In the genomic region with DNA sequence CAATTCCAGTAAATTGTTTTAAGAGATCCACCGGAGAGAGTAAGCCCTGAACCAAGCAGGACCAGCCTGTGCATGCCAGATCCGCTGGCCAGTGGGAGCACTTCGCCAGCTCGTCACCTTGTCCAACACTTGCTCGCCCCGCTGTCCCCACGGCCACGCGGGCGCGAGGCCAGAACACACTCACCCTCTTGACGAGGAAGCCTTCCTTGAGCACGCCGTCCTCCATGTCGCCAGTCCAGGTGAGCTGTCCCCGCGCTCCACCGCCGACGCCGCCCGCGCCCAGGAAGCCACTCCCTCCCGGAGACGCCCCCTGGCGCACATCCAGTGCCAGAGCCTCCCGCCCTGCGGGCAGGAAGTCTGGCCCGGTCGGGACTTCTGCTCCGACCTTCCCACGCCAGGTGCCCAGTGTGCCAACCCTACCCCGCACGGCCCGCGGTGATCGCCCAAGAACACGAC, we compare ENCODE assay signal across 8 mouse cellular contexts. TPM values are rescaled to one million over a fixed set of nuclear protein-coding genes. Genes with fewer than 3 reads are reported as not detected.
A peak's percentile ranks its signal among the peaks of the same experiment; 100 is the strongest.
DNase-seq lines count a peak whose midpoint lies in the region; ATAC-seq and TF ChIP-seq lines count a peak whose summit lies in the region.

A gene (minus strand): TSS at position 258 of the 456 bp plus-strand sequence.

- peak within 1 kb of the TSS; percentile 73 for H3K9ac ChIP-seq in MEL (ENCODE audit: control insufficient read depth, low read depth, low read length, poor library complexity, severe bottlenecking)
- peak within 1 kb of the TSS; percentile 61 for H3K9ac ChIP-seq in forebrain, embryonic 13.5 days
- H3K9ac ChIP-seq in hindbrain, postnatal 0 days (replicated peaks; ENCODE audit: low read length), result peak within 1 kb of the TSS; percentile 38
- H3K9ac ChIP-seq in liver, embryonic 13.5 days, result peak within 1 kb of the TSS; percentile 88

- WGBS in forebrain, embryonic 13.5 days, result 2% methylated on average over 38 of the region's 38 CpGs
- WGBS in hindbrain, postnatal 0 days, result 3% methylated on average over 38 of the region's 38 CpGs
- 5% methylated on average over 38 of the region's 38 CpGs for whole genome bisulfite sequencing in liver, embryonic 13.5 days (ENCODE audit: insufficient replicate concordance)

- no peak for TF ChIP-seq EP300 in MEL (IDR thresholded peaks at IDR 0.05; ENCODE audit: low read depth in 1 of 2, low read length in 2 of 2)

- peak; percentile 77 for DNase-seq in MEL (ENCODE audit: low read depth, low spot score)
- peak; percentile 72 for DNase-seq in c-Kit-positive CD71-positive TER-119-positive erythroid progenitor cells, embryonic 14.5 days (ENCODE audit: low spot score)
- DNase-seq in hindbrain, postnatal 0 days (ENCODE audit: low spot score), result peak; percentile 54
- DNase-seq in liver, embryonic 13.5 days, result peak; percentile 82
- peak; percentile 11 to 38 for DNase-seq in natural killer cell, adult 2 months (ENCODE audit: low spot score in 2 of 2)
- peak; percentile 74 for DNase-seq in testis, postnatal 14 days (ENCODE audit: low spot score)
- no peak for DNase-seq in left cerebral cortex, adult 11 months (ENCODE audit: low spot score)

- TF ChIP-seq POLR2A in MEL (IDR thresholded peaks at IDR 0.05; ENCODE audit: control insufficient read depth in 1 of 2, insufficient read depth in 1 of 2, low read depth in 1 of 2, low read length in 2 of 2, poor library complexity in 1 of 2), result peak in 1 of 2 experiments; percentile 38; a peak in 1 of 4 replicates

- H3K79me2 ChIP-seq in MEL (ENCODE audit: control insufficient read depth, insufficient read depth, low read length, poor library complexity), result no peaks in the 10 kb centered on the region; the same call in 1 of the 2 replicates

- peaks cover 0 to 10% of the 10 kb centered on the region in 2 experiments; a peak in 2 of 4 replicates for H3K36me3 ChIP-seq in MEL (ENCODE audit: control insufficient read depth in 1 of 2, insufficient read depth in 2 of 2, low read length in 2 of 2)
- no peaks in the 10 kb centered on the region for H3K36me3 ChIP-seq in forebrain, embryonic 13.5 days (ENCODE audit: poor library complexity, severe bottlenecking)
- no peaks in the 10 kb centered on the region for H3K36me3 ChIP-seq in hindbrain, postnatal 0 days (ENCODE audit: insufficient read depth, low read length)
- peaks cover 8% of the 10 kb centered on the region for H3K36me3 ChIP-seq in liver, embryonic 13.5 days

- peaks cover 3 to 19% of the 10 kb centered on the region in 2 experiments for H3K4me1 ChIP-seq in MEL (ENCODE audit: control insufficient read depth in 1 of 2, insufficient read depth in 2 of 2, low read length in 2 of 2)
- H3K4me1 ChIP-seq in forebrain, embryonic 13.5 days, result peaks cover 16% of the 10 kb centered on the region
- H3K4me1 ChIP-seq in hindbrain, postnatal 0 days (ENCODE audit: insufficient read depth, low read length), result peaks cover 12% of the 10 kb centered on the region; the same call in 1 of the 2 replicates
- H3K4me1 ChIP-seq in liver, embryonic 13.5 days (replicated peaks), result peaks cover 70% of the 10 kb centered on the region

- peak in 2 of 3 experiments; percentile 10 to 37; a peak in 3 of 6 replicates for TF ChIP-seq CTCF in MEL (IDR thresholded peaks at IDR 0.05 in 2 of 3, conservative IDR thresholded peaks at IDR 0.05 in 1 of 3; ENCODE audit: control insufficient read depth in 1 of 3, insufficient read depth in 1 of 3, low read depth in 2 of 3, low read length in 3 of 3, poor library complexity in 1 of 3, severe bottlenecking in 1 of 3)
- TF ChIP-seq CTCF in hindbrain, postnatal 0 days (IDR thresholded peaks at IDR 0.05; ENCODE audit: low read depth), result peak; percentile 41

- peak within 1 kb of the TSS; percentile 75 to 91 for H3K4me3 ChIP-seq in MEL (ENCODE audit: control insufficient read depth in 1 of 2, insufficient read depth in 1 of 2, low read depth in 2 of 2, low read length in 2 of 2)
- peak within 1 kb of the TSS; percentile 47 for H3K4me3 ChIP-seq in forebrain, embryonic 13.5 days
- H3K4me3 ChIP-seq in hindbrain, postnatal 0 days (ENCODE audit: low read length), result peak within 1 kb of the TSS; percentile 46
- peak within 1 kb of the TSS; percentile 76 for H3K4me3 ChIP-seq in liver, embryonic 13.5 days (replicated peaks)

- H3K27me3 ChIP-seq in MEL (ENCODE audit: control insufficient read depth in 1 of 2, insufficient read depth in 2 of 2, low read length in 2 of 2), result no peaks in the 10 kb centered on the region
- peaks cover 50% of the 10 kb centered on the region for H3K27me3 ChIP-seq in forebrain, embryonic 13.5 days
- H3K27me3 ChIP-seq in hindbrain, postnatal 0 days (ENCODE audit: insufficient read depth, low read length), result peaks cover 9% of the 10 kb centered on the region
- peaks cover 17% of the 10 kb centered on the region; the same call in 1 of the 2 replicates for H3K27me3 ChIP-seq in liver, embryonic 13.5 days

- no peaks in the 10 kb centered on the region for H3K9me3 ChIP-seq in MEL (replicated peaks; ENCODE audit: insufficient read depth, low read length)
- no peaks in the 10 kb centered on the region for H3K9me3 ChIP-seq in forebrain, embryonic 13.5 days (replicated peaks)
- no peaks in the 10 kb centered on the region for H3K9me3 ChIP-seq in hindbrain, postnatal 0 days (ENCODE audit: low read length)
- peaks cover 7% of the 10 kb centered on the region for H3K9me3 ChIP-seq in liver, embryonic 13.5 days (replicated peaks)

- no peak within 1 kb of the TSS for H3K27ac ChIP-seq in MEL (ENCODE audit: control insufficient read depth, low read depth, low read length)
- H3K27ac ChIP-seq in forebrain, embryonic 13.5 days, result no peak within 1 kb of the TSS
- no peak within 1 kb of the TSS for H3K27ac ChIP-seq in hindbrain, postnatal 0 days
- peak within 1 kb of the TSS; percentile 78 for H3K27ac ChIP-seq in liver, embryonic 13.5 days

- peak within 1 kb of the TSS; percentile 89 for H3K4me2 ChIP-seq in forebrain, embryonic 13.5 days
- peak within 1 kb of the TSS; percentile 90 for H3K4me2 ChIP-seq in hindbrain, postnatal 0 days (ENCODE audit: low read depth, low read length)
- H3K4me2 ChIP-seq in liver, embryonic 13.5 days, result peak within 1 kb of the TSS; percentile 81

- peak; percentile 59; the same call in 1 of the 2 replicates for ATAC-seq in forebrain, embryonic 13.5 days
- peak; percentile 66 for ATAC-seq in hindbrain, postnatal 0 days
- peak; percentile 52 for ATAC-seq in liver, embryonic 13.5 days (ENCODE audit: low read depth)

- TF ChIP-seq RAD21 in MEL (IDR thresholded peaks at IDR 0.05; ENCODE audit: low read depth, low read length), result no peak

TF ChIP-seq in MEL, 35 proteins besides CTCF, POLR2A, EP300 and RAD21:
- TF ChIP-seq TCF12 (IDR thresholded peaks at IDR 0.05; ENCODE audit: low read depth, low read length), result no peak
- TF ChIP-seq MYB (IDR thresholded peaks at IDR 0.05; ENCODE audit: low read depth, low read length), result no peak
- TF ChIP-seq TBP (IDR thresholded peaks at IDR 0.05; ENCODE audit: low read depth, low read length), result no peak
- TF ChIP-seq MXI1 (IDR thresholded peaks at IDR 0.05; ENCODE audit: low read depth, low read length), result peak; percentile 35; the same call in 1 of the 2 replicates
- no peak for TF ChIP-seq ETS1 (IDR thresholded peaks at IDR 0.05; ENCODE audit: low read depth, low read length)
- 0 out of 2 replicates have a peak, but pooled peaks have one; percentile 22 for TF ChIP-seq SIN3A (IDR thresholded peaks at IDR 0.05; ENCODE audit: low read length)
- TF ChIP-seq SMC3 (IDR thresholded peaks at IDR 0.05; ENCODE audit: low read depth, low read length), result no peak
- no peak for TF ChIP-seq KAT2A (conservative IDR thresholded peaks at IDR 0.05; ENCODE audit: low read depth, low read length)
- TF ChIP-seq JUND (IDR thresholded peaks at IDR 0.05; ENCODE audit: low read depth, low read length), result no peak
- TF ChIP-seq ZMIZ1 (IDR thresholded peaks at IDR 0.05; ENCODE audit: low read depth, low read length), result no peak
- no peak for TF ChIP-seq ZNF384 (IDR thresholded peaks at IDR 0.05; ENCODE audit: low read depth, low read length)
- TF ChIP-seq POLR2AphosphoS2 (IDR thresholded peaks at IDR 0.05; ENCODE audit: low read length), result no peak
- TF ChIP-seq RCOR1 (IDR thresholded peaks at IDR 0.05; ENCODE audit: low read depth, low read length), result no peak
- TF ChIP-seq NELFE (IDR thresholded peaks at IDR 0.05; ENCODE audit: low read depth, low read length), result no peak
- no peak for TF ChIP-seq UBTF (IDR thresholded peaks at IDR 0.05; ENCODE audit: borderline replicate concordance, insufficient read depth, low read depth, low read length)
- TF ChIP-seq MAFK (IDR thresholded peaks at IDR 0.05; ENCODE audit: borderline replicate concordance, low read depth, low read length), result no peak

RNA-seq across cellular contexts. Expression of the gene that starts here (rescaled TPM):
- 8.0 and 11.2 TPM in 2 replicates for total RNA-seq in MEL (2012; rRNA removed)
- 10 to 100 TPM in 1 of 2 experiments, not detected in 1; 17.7 TPM for polyA plus RNA-seq in MEL (2012; ENCODE audit: insufficient read depth in 1 of 2, insufficient read length in 2 of 2, low read depth in 1 of 2, low replicate concordance in 2 of 2, missing spikeins in 1 of 2)
- polyA plus RNA-seq in forebrain, embryonic 13.5 days (2015; fragmentation: Nextera tagmentation; extraction: Ambion mirVana), result 0.97 and 0.98 TPM in 2 replicates
- total RNA-seq in hindbrain, postnatal 0 days (2014; rRNA removed), result 1.2 and 1.9 TPM in 2 replicates
- polyA plus RNA-seq in hindbrain, postnatal 0 days (2015; fragmentation: Nextera tagmentation; extraction: Ambion mirVana), result 2.4 and 2.7 TPM in 2 replicates
- polyA plus RNA-seq in liver, embryonic 13.5 days (2015; fragmentation: Nextera tagmentation; extraction: Ambion mirVana), result 52.5 and 54.4 TPM in 2 replicates

Comparison
In these comparisons a context has a peak if more than half of its experiments do, and no peak if none do; other contexts are left out.
1. Peak in ATAC-seq, H3K4me3 ChIP-seq, H3K9ac ChIP-seq and H3K4me2 ChIP-seq in forebrain, embryonic 13.5 days; RNA of the gene not detected or under 1 TPM.
2. H3K9ac ChIP-seq: peak in every context shown above with its lines; median percentile 88 in liver, embryonic 13.5 days; 73 in MEL; 61 in forebrain, embryonic 13.5 days; 38 in hindbrain, postnatal 0 days.